Mouse (Mus musculus) embryonic facial prominence, embryonic 14.5 days (tissue): ENCODE data around the gene Hoxd9. TPM values are rescaled to one million over a fixed set of nuclear protein-coding genes. Genes with fewer than 3 reads are reported as not detected.

Experiments
- ATAC-seq: fragments of 200-750 bp; cut with Nextera tagmentation; 2 replicates; pipeline ENCODE4 v1.8.0; 2017; ENCODE audit warnings: low read depth, moderate number of reproducible peaks, moderate TSS enrichment
- DNase-seq: peaks from one replicate; pipeline ENCODE4 v3.0.0-alpha.2; 2015; ENCODE audit warnings: low spot score
- H3K27ac ChIP-seq: fragments of 300-500 bp; sonication (generic); replicated peaks from 2 replicates; pipeline ENCODE4 v1.5.1; 2014; ENCODE audit warnings: low read depth, mild to moderate bottlenecking, low read length, moderate library complexity
- H3K27me3 ChIP-seq: fragments of 300-500 bp; sonication (generic); replicated peaks from 2 replicates; pipeline ENCODE4 v1.6.1; 2014; ENCODE audit warnings: low read length; ENCODE audit not compliant: control insufficient read depth, insufficient read depth
- H3K36me3 ChIP-seq: fragments of 300-500 bp; sonication (generic); 2 replicates; pipeline ENCODE4 v1.6.1; 2014; ENCODE audit warnings: low read length, mixed read lengths; ENCODE audit not compliant: control insufficient read depth, insufficient read depth
- H3K4me1 ChIP-seq: fragments of 300-500 bp; sonication (generic); 2 replicates; pipeline ENCODE4 v1.6.1; 2014; ENCODE audit warnings: antibody characterized with exemption, low read length; ENCODE audit not compliant: control insufficient read depth, insufficient read depth
- H3K4me2 ChIP-seq: fragments of 300-500 bp; sonication (generic); 2 replicates; pipeline ENCODE4 v1.6.1; 2014; ENCODE audit warnings: low read depth, mild to moderate bottlenecking, low read length, moderate library complexity, mixed read lengths
- H3K4me3 ChIP-seq: fragments of 300-500 bp; sonication (generic); 2 replicates; pipeline ENCODE4 v1.5.1; 2014; ENCODE audit warnings: low read depth, mild to moderate bottlenecking, low read length
- H3K9ac ChIP-seq: fragments of 300-500 bp; sonication (generic); 2 replicates; pipeline ENCODE4 v1.6.1; 2014; ENCODE audit warnings: low read depth, mild to moderate bottlenecking, low read length, moderate library complexity, mixed read lengths
- H3K9me3 ChIP-seq: fragments of 300-500 bp; sonication (generic); 2 replicates; pipeline ENCODE4 v1.6.1; 2016; ENCODE audit warnings: low read length; ENCODE audit not compliant: control insufficient read depth
- WGBS: fragments of 180-500 bp; shearing (Covaris S2); extraction: QIAGEN DNeasy Blood & Tissue Kit; methylation state at CpG from one replicate; pipeline ENCODE4 v1.1.7; 2014; 5-methylcytosine and 5-hydroxymethylcytosine counted together
- polyA plus RNA-seq: library from polyadenylated mRNA; unstranded; fragments of >200 nt; fragmentation: Nextera tagmentation; extraction: Ambion mirVana; gene quantifications from 2 replicates; pipeline ENCODE4 v1.2.1, GENCODE M21; 2014

Hoxd9 gene
- polyA plus RNA-seq, 1 experiment from 2014 or later, result 2.0 TPM

DNA sequence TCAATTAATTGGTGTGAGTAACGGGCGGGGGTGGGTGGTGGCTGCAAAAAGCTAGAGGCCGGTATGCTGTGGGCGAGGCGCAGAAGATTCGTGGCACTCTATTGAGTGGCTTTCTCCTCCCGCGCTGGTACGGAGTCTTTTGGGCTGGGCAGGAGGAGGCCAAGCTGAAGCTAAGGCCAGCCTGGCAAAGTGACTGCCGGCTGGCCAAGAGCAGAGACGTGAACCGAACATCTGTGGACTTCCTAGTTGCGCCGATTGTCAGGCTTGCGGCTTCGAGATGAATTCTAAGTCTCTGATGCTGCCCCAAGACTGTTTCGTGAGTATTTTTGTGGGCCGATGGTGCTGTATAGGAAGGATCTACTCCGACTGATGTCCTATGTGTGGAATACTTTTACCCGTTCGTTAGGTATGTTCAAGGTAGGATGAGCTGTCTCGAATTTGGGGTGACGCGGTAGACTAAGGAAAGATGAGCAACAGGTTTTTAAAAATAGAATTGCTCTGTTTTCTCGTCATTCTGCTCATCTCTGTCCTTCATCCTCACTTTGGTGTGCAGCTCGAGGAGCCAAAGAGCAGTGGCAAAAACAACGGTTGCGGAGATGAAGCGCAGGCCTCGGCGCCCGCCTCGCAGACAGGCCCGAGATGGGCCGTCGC, 30.2 kb upstream of the Hoxd9 start:
- WGBS, result 2% methylated on average over 36 of the region's 36 CpGs
- Histone ChIP-seq H3K4me3 (peak overlapping the region; percentile 39), H3K36me3 (no peaks in the 10 kb centered on the region), H3K9ac (no peak overlapping the region), H3K4me1 (no peaks in the 10 kb centered on the region; the same call in 1 of the 2 replicates), H3K27ac (no peak overlapping the region), H3K4me2 (no peak overlapping the region; the same call in 1 of the 2 replicates), H3K27me3 (peaks cover 98% of the 10 kb centered on the region), H3K9me3 (no peaks in the 10 kb centered on the region)
- ATAC-seq (no peak), DNase-seq (no peak)

GRCm38 (mm10) chr2:74667842-74668357, 29.6 kb upstream of the Hoxd9 start, which contains the start of gene Hoxd13:
Hoxd13 (plus strand) TSS chr2:74668310.
- peaks cover 3% of the 10 kb centered on the region; the same call in 1 of the 2 replicates for H3K4me1 ChIP-seq
- peak within 1 kb of the TSS; percentile 19; the same call in 1 of the 2 replicates for H3K9ac ChIP-seq
- H3K27me3 ChIP-seq, result peaks cover 98% of the 10 kb centered on the region
- peak within 1 kb of the TSS; percentile 39 for H3K4me3 ChIP-seq
- no peaks in the 10 kb centered on the region for H3K36me3 ChIP-seq
- 1% methylated on average over 10 of the region's 51 CpGs for WGBS
- ATAC-seq (0 out of 2 replicates have a peak, but pooled peaks have one; percentile 17), DNase-seq (no peak)
- peak within 1 kb of the TSS; percentile 57 for H3K4me2 ChIP-seq
- H3K9me3 ChIP-seq, result no peaks in the 10 kb centered on the region
- no peak within 1 kb of the TSS for H3K27ac ChIP-seq

DNA sequence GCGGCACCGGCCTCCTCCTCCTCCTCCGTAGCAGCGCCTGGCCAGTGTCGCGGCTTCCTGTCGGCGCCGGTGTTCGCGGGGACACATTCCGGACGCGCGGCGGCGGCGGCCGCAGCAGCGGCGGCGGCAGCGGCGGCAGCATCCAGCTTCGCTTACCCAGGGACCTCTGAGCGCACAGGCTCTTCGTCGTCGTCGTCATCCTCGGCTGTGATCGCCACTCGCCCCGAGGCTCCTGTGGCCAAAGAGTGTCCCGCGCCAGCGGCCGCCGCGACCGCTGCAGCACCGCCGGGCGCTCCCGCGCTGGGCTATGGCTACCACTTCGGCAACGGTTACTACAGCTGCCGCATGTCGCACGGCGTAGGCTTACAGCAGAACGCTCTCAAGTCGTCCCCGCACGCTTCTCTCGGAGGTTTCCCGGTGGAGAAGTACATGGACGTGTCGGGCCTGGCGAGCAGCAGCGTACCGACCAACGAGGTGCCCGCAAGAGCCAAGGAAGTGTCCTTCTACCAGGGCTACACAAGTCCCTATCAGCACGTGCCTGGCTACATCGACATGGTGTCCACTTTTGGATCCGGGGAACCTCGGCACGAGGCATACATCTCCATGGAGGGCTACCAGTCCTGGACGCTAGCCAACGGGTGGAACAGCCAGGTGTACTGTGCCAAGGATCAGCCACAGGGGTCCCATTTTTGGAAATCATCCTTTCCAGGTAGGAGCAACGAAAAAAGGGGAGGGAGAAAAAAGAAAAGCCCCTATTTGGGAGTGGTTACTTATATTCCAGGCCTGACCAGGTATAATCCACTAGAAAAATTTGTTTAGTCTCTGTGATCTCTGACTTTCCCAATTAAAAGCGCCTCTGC, 28.9 kb upstream of the Hoxd9 start:
- no peak overlapping the region for H3K27ac ChIP-seq

DNA sequence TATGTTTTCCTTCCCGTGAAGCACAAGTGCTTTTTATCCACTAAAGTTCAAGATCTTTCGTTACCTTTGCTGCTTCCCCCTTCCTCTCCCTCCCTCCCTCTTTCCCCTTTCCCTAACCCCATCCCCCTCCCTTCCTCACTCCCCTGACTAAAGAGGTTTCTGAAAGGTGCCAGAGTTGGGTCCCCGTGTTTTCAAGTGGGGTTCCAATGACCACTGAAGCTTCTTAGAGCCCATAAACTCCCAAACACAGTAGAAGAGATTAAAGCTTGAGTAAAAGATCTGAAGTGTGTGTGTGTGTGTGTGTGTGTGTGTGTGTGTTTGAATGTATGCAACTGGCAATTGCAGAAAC, 28.3 kb upstream of the Hoxd9 start:
- H3K27ac ChIP-seq, result no peak overlapping the region
- no peak overlapping the region for H3K9ac ChIP-seq
- no peaks in the 10 kb centered on the region for H3K36me3 ChIP-seq
- peaks cover 4% of the 10 kb centered on the region; the same call in 1 of the 2 replicates for H3K4me1 ChIP-seq
- DNase-seq (no peak), ATAC-seq (no peak)
- H3K27me3 ChIP-seq, result peaks cover 98% of the 10 kb centered on the region
- WGBS, result 2% methylated on average over 3 of the region's 3 CpGs
- H3K9me3 ChIP-seq, result no peaks in the 10 kb centered on the region
- no peak overlapping the region for H3K4me2 ChIP-seq
- H3K4me3 ChIP-seq, result no peak overlapping the region

More for the DNA sequence above, 28.9 kb upstream of the Hoxd9 start:
- Histone ChIP-seq H3K4me2 (peak overlapping the region; percentile 57), H3K27me3 (peaks cover 98% of the 10 kb centered on the region), H3K36me3 (no peaks in the 10 kb centered on the region), H3K9ac (peak overlapping the region; percentile 19; the same call in 1 of the 2 replicates), H3K4me3 (peak overlapping the region; percentile 39), H3K4me1 (peaks cover 4% of the 10 kb centered on the region; the same call in 1 of the 2 replicates), H3K9me3 (no peaks in the 10 kb centered on the region)
- 0% methylated on average over 34 of the region's 74 CpGs for WGBS
- DNase-seq (no peak), ATAC-seq (0 out of 2 replicates have a peak, but pooled peaks have one; percentile 32)

DNA sequence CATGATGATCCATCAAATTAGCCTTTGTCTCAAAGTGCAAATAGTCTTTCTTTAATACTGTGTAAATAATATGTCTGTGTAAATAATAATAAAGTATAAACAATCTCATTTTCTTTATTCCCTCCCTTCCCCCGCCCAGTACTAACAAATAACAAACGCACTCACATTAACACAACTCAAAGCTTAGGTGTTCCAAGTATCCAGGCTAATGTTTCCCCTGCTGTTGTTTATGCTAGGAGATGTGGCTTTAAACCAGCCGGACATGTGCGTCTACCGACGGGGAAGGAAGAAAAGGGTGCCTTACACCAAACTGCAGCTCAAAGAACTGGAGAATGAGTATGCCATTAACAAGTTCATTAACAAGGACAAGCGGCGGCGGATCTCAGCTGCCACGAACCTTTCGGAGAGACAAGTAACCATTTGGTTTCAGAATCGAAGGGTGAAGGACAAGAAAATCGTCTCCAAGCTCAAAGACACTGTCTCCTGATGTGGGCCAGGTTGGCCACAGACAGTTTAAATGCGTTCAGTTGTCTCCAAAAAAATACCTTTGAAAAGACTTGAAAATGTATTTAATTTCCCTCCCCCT, 27.8 kb upstream of the Hoxd9 start:
- Histone ChIP-seq H3K27me3 (peaks cover 98% of the 10 kb centered on the region), H3K4me1 (peaks cover 4% of the 10 kb centered on the region; the same call in 1 of the 2 replicates), H3K4me3 (no peak overlapping the region), H3K9ac (no peak overlapping the region), H3K9me3 (no peaks in the 10 kb centered on the region), H3K27ac (no peak overlapping the region), H3K4me2 (no peak overlapping the region), H3K36me3 (no peaks in the 10 kb centered on the region)
- WGBS, result under 1% methylated on average over 14 of the region's 14 CpGs
- DNase-seq (no peak), ATAC-seq (no peak)

GRCm38 (mm10) chr2:74670632-74671188, 26.8 kb upstream of the Hoxd9 start:
- WGBS, result under 1% methylated on average over 3 of the region's 3 CpGs
- Histone ChIP-seq H3K4me2 (no peak overlapping the region), H3K36me3 (no peaks in the 10 kb centered on the region), H3K4me1 (peaks cover 4% of the 10 kb centered on the region; the same call in 1 of the 2 replicates), H3K4me3 (no peak overlapping the region), H3K9ac (no peak overlapping the region), H3K27ac (no peak overlapping the region), H3K9me3 (no peaks in the 10 kb centered on the region), H3K27me3 (peaks cover 98% of the 10 kb centered on the region)
- ATAC-seq (no peak), DNase-seq (no peak)

- ATAC-seq (no peak), DNase-seq (no peak)
- no peaks in the 10 kb centered on the region for H3K9me3 ChIP-seq
- H3K4me3 ChIP-seq, result no peak overlapping the region
- H3K4me1 ChIP-seq, result peaks cover 4% of the 10 kb centered on the region; the same call in 1 of the 2 replicates
- no peaks in the 10 kb centered on the region for H3K36me3 ChIP-seq
- H3K9ac ChIP-seq, result no peak overlapping the region
- no peak overlapping the region for H3K4me2 ChIP-seq
- WGBS, result 15% methylated on average over 5 of the region's 5 CpGs
- no peak overlapping the region for H3K27ac ChIP-seq
- H3K27me3 ChIP-seq, result peaks cover 100% of the 10 kb centered on the region
Measured at GRCm38 (mm10) chr2:74671847-74672246, 25.7 kb upstream of the Hoxd9 start.
